ENCODE assay signal across 8 mouse cellular contexts in genomic region chrX:93297001-93297441, GRCm38 (mm10). TPM values are rescaled to one million over a fixed set of nuclear protein-coding genes. Genes with fewer than 3 reads are reported as not detected.
DNase-seq lines count a peak whose midpoint lies in the region; ATAC-seq and TF ChIP-seq lines count a peak whose summit lies in the region.

No protein-coding gene starts in this region.

- no peaks in the 10 kb centered on the region for H3K9me3 ChIP-seq in heart, embryonic 11.5 days (replicated peaks; ENCODE audit: control insufficient read depth, low read length)
- H3K9me3 ChIP-seq in ES-Bruce4 (replicated peaks; ENCODE audit: control insufficient read depth, insufficient read depth, low read length, poor library complexity, severe bottlenecking): no peaks in the 10 kb centered on the region
- no peaks in the 10 kb centered on the region for H3K9me3 ChIP-seq in midbrain, embryonic 10.5 days (replicated peaks)

- H3K27me3 ChIP-seq in heart, embryonic 11.5 days (ENCODE audit: control insufficient read depth, insufficient read depth, low read length): peaks cover 86% of the 10 kb centered on the region
- peaks cover 14% of the 10 kb centered on the region for H3K27me3 ChIP-seq in ES-Bruce4 (ENCODE audit: control insufficient read depth, insufficient read depth, low read length, poor library complexity, severe bottlenecking)
- peaks cover 100% of the 10 kb centered on the region for H3K27me3 ChIP-seq in midbrain, embryonic 10.5 days (ENCODE audit: low read depth, poor library complexity, severe bottlenecking)

- H3K4me3 ChIP-seq in heart, embryonic 11.5 days (ENCODE audit: low read depth, low read length): peak overlapping the region; percentile 34
- peak overlapping the region; percentile 40 for H3K4me3 ChIP-seq in ES-Bruce4 (ENCODE audit: low read depth, low read length)
- peak overlapping the region; percentile 41 for H3K4me3 ChIP-seq in midbrain, embryonic 10.5 days

- TF ChIP-seq POLR2A in ES-Bruce4 (IDR thresholded peaks at IDR 0.05; ENCODE audit: insufficient read depth, low read length): no peak

- WGBS in heart, embryonic 11.5 days (ENCODE audit: insufficient replicate concordance): 6% methylated on average over 37 of the region's 40 CpGs
- 11% methylated on average over 40 of the region's 40 CpGs for WGBS in midbrain, embryonic 10.5 days

- 0 out of 2 replicates have a peak, but pooled peaks have one; percentile 22 for ATAC-seq in heart, embryonic 11.5 days (replicated peaks; ENCODE audit: insufficient number of reproducible peaks, low FRiP score, low TSS enrichment)
- ATAC-seq in hematopoietic stem cell, adult 5-6 weeks (replicated peaks in 1 of 2; ENCODE audit: insufficient read depth in 1 of 2, low FRiP score in 2 of 2, low TSS enrichment in 1 of 2, low read depth in 1 of 2, poor library complexity in 2 of 2, severe bottlenecking in 2 of 2): peak; percentile 13 to 19; a peak in 2 of 4 replicates

- no peaks in the 10 kb centered on the region for H3K4me1 ChIP-seq in heart, embryonic 11.5 days (ENCODE audit: control insufficient read depth, insufficient read depth, low read length)
- H3K4me1 ChIP-seq in ES-Bruce4 (ENCODE audit: control insufficient read depth, insufficient read depth, low read length): peaks cover 2% of the 10 kb centered on the region
- H3K4me1 ChIP-seq in midbrain, embryonic 10.5 days: peaks cover 18% of the 10 kb centered on the region

- H3K4me2 ChIP-seq in heart, embryonic 11.5 days: peak overlapping the region; percentile 64

- TF ChIP-seq CTCF in ES-Bruce4 (IDR thresholded peaks at IDR 0.05; ENCODE audit: low read depth, low read length): no peak

- no peak overlapping the region for H3K27ac ChIP-seq in heart, embryonic 11.5 days (ENCODE audit: low read depth, low read length)
- no peak overlapping the region for H3K27ac ChIP-seq in ES-Bruce4 (ENCODE audit: insufficient read depth, low read length)
- no peak overlapping the region for H3K27ac ChIP-seq in midbrain, embryonic 10.5 days (replicated peaks)

- no peak for TF ChIP-seq EP300 in ES-Bruce4 (IDR thresholded peaks at IDR 0.05; ENCODE audit: insufficient read depth, low read depth, low read length)

- H3K36me3 ChIP-seq in heart, embryonic 11.5 days (ENCODE audit: control insufficient read depth, insufficient read depth, low read length): no peaks in the 10 kb centered on the region
- H3K36me3 ChIP-seq in ES-Bruce4 (ENCODE audit: control insufficient read depth, insufficient read depth, low read length, poor library complexity, severe bottlenecking): no peaks in the 10 kb centered on the region
- no peaks in the 10 kb centered on the region for H3K36me3 ChIP-seq in midbrain, embryonic 10.5 days

- no peak for DNase-seq in heart, adult 18-20 months
- peak; percentile 47 for DNase-seq in midbrain, embryonic 10.5 days (ENCODE audit: low spot score)
- DNase-seq in urinary bladder, adult 18-20 months (ENCODE audit: low spot score in 2 of 2): no peak
- DNase-seq in thymus, postnatal 0 days (ENCODE audit: low spot score): no peak
- no peak for DNase-seq in layer of hippocampus, adult 11-12 months (ENCODE audit: low spot score)

- H3K9ac ChIP-seq in heart, embryonic 11.5 days (ENCODE audit: low read depth, low read length): no peak overlapping the region
- no peak overlapping the region for H3K9ac ChIP-seq in ES-Bruce4 (ENCODE audit: low read depth, poor library complexity, severe bottlenecking)

RNA-seq across cellular contexts. Expression of gene Arx, which starts 10.8 kb away (rescaled TPM):
- polyA plus RNA-seq in heart, embryonic 11.5 days (2014; fragmentation: Nextera tagmentation; extraction: Ambion mirVana): 0.09 TPM in 1 of 2 replicates, not detected in the other
- total RNA-seq in heart, adult 18-20 months (2021): not detected
- polyA plus RNA-seq in ES-Bruce4 (2011; ENCODE audit: insufficient read depth, insufficient read length, low read depth, missing spikeins): not detected in 2 replicates
- total RNA-seq in hematopoietic stem cell, adult 5-6 weeks (2017): not detected in 2 replicates
- polyA plus RNA-seq in midbrain, embryonic 10.5 days (2016; fragmentation: Nextera tagmentation; extraction: Ambion mirVana): 7.6 and 9.8 TPM in 2 replicates
- not detected in 2 replicates for polyA plus RNA-seq in thymus, postnatal 0 days (2015; fragmentation: Nextera tagmentation; extraction: Ambion mirVana)
